Mouse (Mus musculus) megakaryocyte, adult 5-6 weeks (primary cell): ENCODE measurements around the gene Smim26. TPM values are rescaled to one million over a fixed set of nuclear protein-coding genes. Genes with fewer than 3 reads are reported as not detected.

ENCODE experiments used
- ATAC-seq: 2 replicates; pipeline ENCODE4 v1.8.0; 2016; ENCODE audit warnings: mild to moderate bottlenecking, inconsistent platforms; ENCODE audit not compliant: poor library complexity, severe bottlenecking
- total RNA-seq, 2 experiments: library from RNA; stranded (forward) in 1 of 2; stranded (reverse) in 1 of 2; fragments of 153-499, 151-499 nt in 1 of 2; fragments of 221-1000, 200-1000 nt in 1 of 2; gene quantifications; 2 replicates each; pipeline versions ENCODE4 v1.2.3 to v1.2.4; 2015 to 2017

The Smim26 gene
- total RNA-seq, 2 experiments from 2014 or later, result 17.4 to 19.5 TPM

GRCm38 (mm10) chr2:144635644-144636320, 41.9 kb downstream of the Smim26 start:
- ATAC-seq, result peak; percentile 89

- no peak for ATAC-seq
Observed at GRCm38 (mm10) chr2:144637204-144637603, 43.4 kb downstream of the Smim26 start.

GRCm38 (mm10) chr2:144637671-144638395, 44.0 kb downstream of the Smim26 start:
- ATAC-seq, result no peak

GRCm38 (mm10) chr2:144638719-144639118, 44.9 kb downstream of the Smim26 start:
- no peak for ATAC-seq

GRCm38 (mm10) chr2:144640101-144640500, 46.2 kb downstream of the Smim26 start:
- no peak for ATAC-seq

- peak; percentile 88 for ATAC-seq
Observed at GRCm38 (mm10) chr2:144641991-144642390, 48.1 kb downstream of the Smim26 start.

Other genes with a start within 250 kb of the Smim26 start
- gene Kat14, start 225.1 kb upstream of the Smim26 start, total RNA-seq (2015), result 36.6 and 44.1 TPM in 2 replicates
- 22.0 and 24.2 TPM in 2 replicates for gene Kat14, start 225.1 kb upstream of the Smim26 start, total RNA-seq (2017)
- not detected in 2 replicates for gene Pet117, start 225.1 kb upstream of the Smim26 start, total RNA-seq (2015)
- not detected in 2 replicates for gene Pet117, start 225.1 kb upstream of the Smim26 start, total RNA-seq (2017)
- gene Dzank1, start 66.6 kb upstream of the Smim26 start, total RNA-seq (2015), result 0.09 TPM in 1 of 2 replicates, not detected in the other
- not detected in 2 replicates for gene Dzank1, start 66.6 kb upstream of the Smim26 start, total RNA-seq (2017)
- gene Polr3f, start 66.3 kb upstream of the Smim26 start, total RNA-seq (2015), result 8.2 and 11.4 TPM in 2 replicates
- gene Polr3f, start 66.3 kb upstream of the Smim26 start, total RNA-seq (2017), result 19.5 and 20.5 TPM in 2 replicates
- 7.6 and 10.9 TPM in 2 replicates for gene Rbbp9, start 43.2 kb upstream of the Smim26 start, total RNA-seq (2015)
- 4.5 and 8.0 TPM in 2 replicates for gene Rbbp9, start 43.2 kb upstream of the Smim26 start, total RNA-seq (2017)
- 26.6 and 36.8 TPM in 2 replicates for gene Sec23b, start 37.8 kb upstream of the Smim26 start, total RNA-seq (2015)
- gene Sec23b, start 37.8 kb upstream of the Smim26 start, total RNA-seq (2017), result 79.4 and 84.4 TPM in 2 replicates
- 4.7 and 5.6 TPM in 2 replicates for gene Dtd1, start 5.8 kb downstream of the Smim26 start, total RNA-seq (2015)
- 9.4 and 11.5 TPM in 2 replicates for gene Dtd1, start 5.8 kb downstream of the Smim26 start, total RNA-seq (2017)
- gene Scp2d1, start 229.6 kb downstream of the Smim26 start, total RNA-seq (2015), result not detected in 2 replicates
- gene Scp2d1, start 229.6 kb downstream of the Smim26 start, total RNA-seq (2017), result not detected in 2 replicates